Mouse (Mus musculus) MEL (cell line): Measurements from ENCODE around the gene Pfkfb3.

ENCODE experiments used
- ETS1 ChIP-seq: IDR thresholded peaks from 2 replicates; pipeline ENCODE4 v1.6.1; 2012; ENCODE audit warnings: low read depth, mild to moderate bottlenecking, inconsistent platforms, low read length, improper control_type of control experiment, moderate library complexity
- MAZ ChIP-seq: IDR thresholded peaks from 2 replicates; pipeline ENCODE4 v1.6.1; 2012; ENCODE audit warnings: low read depth, mild to moderate bottlenecking, inconsistent platforms, low read length, improper control_type of control experiment
- MYC ChIP-seq: IDR thresholded peaks from 2 replicates; pipeline ENCODE4 v1.6.1; 2011; ENCODE audit warnings: low read depth, mild to moderate bottlenecking, low read length, improper control_type of control experiment, moderate library complexity
- TAL1 ChIP-seq: IDR thresholded peaks from 2 replicates; pipeline ENCODE4 v1.6.1; 2012; ENCODE audit warnings: mild to moderate bottlenecking, inconsistent platforms, low read length, moderate library complexity, mixed read lengths
- TBP ChIP-seq: IDR thresholded peaks from 2 replicates; pipeline ENCODE4 v1.8.0; 2011; ENCODE audit warnings: low read depth, low read length, improper control_type of control experiment

DNA sequence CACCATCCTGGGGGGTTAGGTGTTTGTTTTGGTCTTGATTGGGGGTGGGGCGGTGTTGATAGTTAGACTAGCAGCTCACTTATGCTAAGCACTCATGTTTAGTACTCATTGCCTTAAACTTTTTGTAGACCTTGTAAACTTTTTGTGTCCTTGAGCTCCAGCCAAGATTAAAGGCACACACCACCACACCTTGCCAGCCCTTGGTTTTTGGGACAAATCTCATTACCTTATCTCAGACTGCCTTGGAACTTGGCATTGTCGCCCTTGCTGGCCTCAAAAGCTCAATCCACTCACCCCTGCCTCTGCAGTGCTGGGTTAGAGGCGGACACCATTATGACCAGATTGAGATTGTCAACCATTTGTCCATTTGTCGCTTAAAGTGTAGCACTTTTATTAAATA is 125.3 kb downstream of the Pfkfb3 start:
- no peak for TF ChIP-seq TAL1
- TF ChIP-seq MYC, result no peak
- TF ChIP-seq ETS1, result no peak
- no peak for TF ChIP-seq TBP
- TF ChIP-seq MAZ, result no peak
